Mouse (Mus musculus): ENCODE data around the gene Sv2a. TPM values are rescaled to one million over a fixed set of nuclear protein-coding genes. Genes with fewer than 3 reads are reported as not detected.
A peak's percentile ranks its signal among the peaks of the same experiment; 100 is the strongest.
"Not testable (repeated sequence)": the region's sequence is repeated elsewhere in the genome, so short reads cannot be mapped to it uniquely, and the experiment has no call there.

The Sv2a gene
- total and polyA plus RNA-seq, 3 experiments, result 3.4 to 5.4 (median 4.5) TPM

DNA sequence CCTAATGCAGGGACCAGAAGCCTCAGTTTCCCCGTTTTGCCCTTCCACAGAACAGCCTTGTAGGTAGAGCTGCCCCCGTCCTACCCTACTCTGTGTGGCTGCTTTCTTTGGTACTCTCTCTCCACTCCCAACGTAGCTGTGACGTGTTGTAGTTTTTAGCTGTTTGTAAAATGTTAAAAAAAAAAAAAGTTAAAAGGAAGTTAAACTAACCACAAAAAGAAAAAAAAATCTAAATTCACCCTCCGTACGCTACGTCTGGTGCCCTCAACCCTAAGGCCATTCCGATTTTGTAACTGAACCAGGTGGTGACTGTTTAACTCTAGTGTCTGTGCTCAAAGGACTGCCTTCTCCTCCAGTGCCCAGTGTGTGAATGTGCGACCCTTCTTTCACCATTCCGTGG, 14.0 kb downstream of the Sv2a start:
- intact Hi-C loops (cut with DNase I), result no loop called here
- Histone ChIP-seq H3K79me2 (replicated peaks; ENCODE audit: control insufficient read depth, insufficient read depth, low read length) (no peaks in the 10 kb centered on the region), H3K4me3 (no peak overlapping the region), H3K36me3 (ENCODE audit: control insufficient read depth, insufficient read depth, low read length) (no peaks in the 10 kb centered on the region), H3K4me1 (ENCODE audit: control insufficient read depth, insufficient read depth, low read length) (no peaks in the 10 kb centered on the region), H3K9ac (ENCODE audit: low read depth, low read length) (no peak overlapping the region), H3K27ac (no peak overlapping the region), H3K27me3 (ENCODE audit: control insufficient read depth, insufficient read depth, low read length) (no peaks in the 10 kb centered on the region)
- TF ChIP-seq CTCF (IDR thresholded peaks at IDR 0.05), result no peak
- no peak for TF ChIP-seq POLR2A (IDR thresholded peaks at IDR 0.05; ENCODE audit: insufficient read depth, low read depth, low read length)
- no peak for TF ChIP-seq EP300 (IDR thresholded peaks at IDR 0.05; ENCODE audit: insufficient read depth, low read depth, low read length)
- no peak for DNase-seq
- WGBS, result 87% methylated on average over 10 of the region's 10 CpGs

DNA sequence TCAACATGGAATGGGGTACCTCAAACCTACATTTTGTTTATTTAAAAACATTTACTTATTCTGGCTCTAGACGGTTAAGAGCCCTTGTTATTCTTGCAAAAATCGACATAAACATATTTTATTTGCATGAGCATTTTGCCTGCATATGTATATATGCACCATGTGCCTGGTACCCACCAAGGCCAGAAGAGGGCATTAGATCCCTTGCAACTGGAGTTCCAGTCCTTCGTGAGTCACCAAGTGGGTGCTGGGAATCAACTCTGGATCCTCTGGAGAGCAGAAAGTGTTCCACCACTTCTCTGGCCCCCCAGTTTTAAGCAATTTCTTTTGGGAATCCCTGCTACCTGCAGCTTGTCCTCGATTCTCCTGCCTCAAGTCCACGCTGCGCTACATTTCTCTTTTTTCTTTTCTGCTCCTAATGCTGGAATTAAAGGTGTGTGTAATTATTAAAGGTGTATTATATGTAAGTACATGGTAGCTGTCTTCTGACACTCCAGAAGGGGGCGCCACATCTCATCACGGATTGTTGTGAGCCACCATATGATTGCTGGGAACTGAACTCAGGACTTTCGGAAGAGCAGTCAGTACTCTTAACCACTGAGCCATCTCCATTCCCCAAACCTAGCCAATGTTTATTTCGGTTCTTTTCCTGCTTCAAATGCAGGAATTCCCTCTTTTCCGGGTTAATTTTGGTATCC, 14.8 kb downstream of the Sv2a start:
- TF ChIP-seq POLR2A (IDR thresholded peaks at IDR 0.05; ENCODE audit: insufficient read depth, low read depth, low read length) (0 out of 2 replicates have a peak, but pooled peaks have one; percentile 29), CTCF (IDR thresholded peaks at IDR 0.05) (peak; percentile 41), EP300 (IDR thresholded peaks at IDR 0.05; ENCODE audit: insufficient read depth, low read depth, low read length) (no peak)
- Histone ChIP-seq H3K4me1 (ENCODE audit: control insufficient read depth, insufficient read depth, low read length) (no peaks in the 10 kb centered on the region), H3K9ac (ENCODE audit: low read depth, low read length) (no peak overlapping the region), H3K27ac (no peak overlapping the region), H3K79me2 (replicated peaks; ENCODE audit: control insufficient read depth, insufficient read depth, low read length) (no peaks in the 10 kb centered on the region), H3K27me3 (ENCODE audit: control insufficient read depth, insufficient read depth, low read length) (no peaks in the 10 kb centered on the region), H3K4me3 (no peak overlapping the region), H3K36me3 (ENCODE audit: control insufficient read depth, insufficient read depth, low read length) (no peaks in the 10 kb centered on the region)
- 92% methylated on average over 11 of the region's 11 CpGs for WGBS
- DNase-seq, result no peak
- intact Hi-C loops (cut with DNase I), result no loop called here

DNA sequence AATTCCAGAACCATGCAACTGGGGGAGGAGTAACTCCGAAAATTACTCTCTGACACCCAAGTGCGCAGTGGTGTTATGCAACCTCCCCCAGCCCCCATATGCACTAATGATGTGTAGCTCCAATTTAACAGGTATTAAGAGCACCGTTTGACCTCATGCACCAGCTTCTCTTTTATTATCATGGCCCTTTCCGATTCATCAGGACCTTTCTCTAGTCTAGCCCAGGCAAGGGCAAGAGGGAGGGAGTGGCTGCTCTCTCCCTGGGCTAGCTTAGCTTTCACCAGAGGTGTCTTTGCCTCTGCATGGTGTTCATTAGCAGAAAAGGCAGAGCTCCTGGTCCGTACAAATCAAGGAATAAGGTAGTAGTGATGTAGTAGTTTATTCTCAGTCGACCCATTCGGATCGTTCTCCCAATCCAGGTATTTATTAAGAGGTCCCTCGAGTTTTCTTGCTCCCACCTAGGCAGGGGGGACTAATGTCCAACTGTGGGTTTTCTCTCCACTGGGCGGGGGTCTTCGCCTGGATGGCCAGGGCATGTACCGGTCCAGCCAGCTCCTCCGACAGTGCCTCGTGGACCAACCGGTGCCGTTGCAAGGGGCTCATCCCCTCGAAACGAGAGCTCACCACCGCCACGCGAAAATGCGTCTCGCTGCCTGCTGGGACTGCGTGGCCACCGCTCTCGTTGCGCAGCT, 15.6 kb downstream of the Sv2a start:
- intact Hi-C loops (cut with DNase I), result no loop called here
- H3K36me3 ChIP-seq (ENCODE audit: control insufficient read depth, insufficient read depth, low read length), result no peaks in the 10 kb centered on the region
- 19% methylated on average over 27 of the region's 27 CpGs for WGBS

DNA sequence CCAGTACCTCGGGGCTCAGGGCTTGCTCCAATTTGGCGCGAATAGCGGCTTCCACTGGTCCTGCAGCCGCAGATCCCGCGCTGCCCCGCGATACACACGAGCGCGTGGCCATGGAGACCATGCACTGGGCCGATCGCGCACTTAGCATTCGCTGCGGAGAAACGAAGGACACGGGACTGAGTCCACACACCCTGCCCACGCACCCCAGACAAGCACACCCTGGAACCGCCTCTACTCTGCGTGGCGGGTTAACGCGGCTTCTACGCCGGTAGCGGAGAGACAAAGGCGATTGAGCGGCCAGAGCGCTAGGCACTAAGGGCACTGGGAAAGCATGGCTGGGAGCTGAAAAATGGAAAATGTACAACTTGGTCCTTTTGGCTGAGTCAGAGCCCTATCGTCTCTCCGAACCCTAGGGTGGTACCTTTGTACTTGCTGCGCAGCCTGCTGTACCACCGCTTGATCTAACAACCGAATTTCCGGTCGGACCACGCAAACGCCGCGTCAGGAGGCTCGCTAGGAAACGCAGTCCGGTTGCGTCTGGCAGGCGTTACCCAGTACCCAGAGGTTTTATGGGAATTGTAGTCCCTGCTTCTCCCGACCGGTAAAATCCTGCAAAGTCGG, 16.3 kb downstream of the Sv2a start:
- Histone ChIP-seq H3K36me3 (ENCODE audit: control insufficient read depth, insufficient read depth, low read length) (no peaks in the 10 kb centered on the region), H3K27me3 (ENCODE audit: control insufficient read depth, insufficient read depth, low read length) (no peaks in the 10 kb centered on the region), H3K79me2 (replicated peaks; ENCODE audit: control insufficient read depth, insufficient read depth, low read length) (no peaks in the 10 kb centered on the region), H3K9ac (ENCODE audit: low read depth, low read length) (peak overlapping the region; percentile 80), H3K4me1 (ENCODE audit: control insufficient read depth, insufficient read depth, low read length) (no peaks in the 10 kb centered on the region), H3K4me3 (peak overlapping the region; percentile 70), H3K27ac (peak overlapping the region; percentile 91)
- intact Hi-C loops (cut with DNase I), result no loop called here
- under 1% methylated on average over 50 of the region's 50 CpGs for WGBS
- peak; percentile 98 for TF ChIP-seq POLR2A (IDR thresholded peaks at IDR 0.05; ENCODE audit: insufficient read depth, low read depth, low read length)
- TF ChIP-seq CTCF (IDR thresholded peaks at IDR 0.05), result peak; percentile 36
- no peak; the same call in 1 of the 2 replicates for TF ChIP-seq EP300 (IDR thresholded peaks at IDR 0.05; ENCODE audit: insufficient read depth, low read depth, low read length)
- peak; percentile 86 to 92 for DNase-seq

More for the DNA sequence above, 15.6 kb downstream of the Sv2a start:
- Histone ChIP-seq H3K27me3 (ENCODE audit: control insufficient read depth, insufficient read depth, low read length) (no peaks in the 10 kb centered on the region), H3K9ac (ENCODE audit: low read depth, low read length) (peak overlapping the region; percentile 80), H3K4me1 (ENCODE audit: control insufficient read depth, insufficient read depth, low read length) (no peaks in the 10 kb centered on the region), H3K79me2 (replicated peaks; ENCODE audit: control insufficient read depth, insufficient read depth, low read length) (no peaks in the 10 kb centered on the region), H3K4me3 (peak overlapping the region; percentile 70), H3K27ac (peak overlapping the region; percentile 91)
- no peak for DNase-seq
- TF ChIP-seq EP300 (IDR thresholded peaks at IDR 0.05; ENCODE audit: insufficient read depth, low read depth, low read length) (no peak), POLR2A (IDR thresholded peaks at IDR 0.05; ENCODE audit: insufficient read depth, low read depth, low read length) (no peak), CTCF (IDR thresholded peaks at IDR 0.05) (no peak)

DNA sequence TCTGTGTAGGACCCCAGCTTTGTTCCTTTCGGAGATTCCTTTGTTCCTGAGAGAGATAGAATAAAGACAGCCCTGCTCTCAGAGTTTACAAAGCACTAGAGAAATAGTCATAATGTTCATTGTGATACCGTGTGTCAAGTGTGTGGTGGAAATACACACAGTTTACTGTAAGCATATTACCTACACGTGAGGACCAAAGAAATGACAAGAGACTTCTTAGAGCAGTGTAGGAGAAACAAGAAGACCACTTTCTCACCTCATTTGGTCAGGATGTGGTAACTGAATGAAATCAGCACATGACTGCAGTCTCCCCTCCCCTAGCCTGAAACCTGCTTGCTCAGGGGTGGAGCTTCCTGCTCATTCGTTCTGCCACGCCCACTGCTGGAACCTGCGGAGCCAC, 17.2 kb downstream of the Sv2a start:
- Histone ChIP-seq H3K9ac (ENCODE audit: low read depth, low read length) (no peak overlapping the region), H3K36me3 (ENCODE audit: control insufficient read depth, insufficient read depth, low read length) (no peaks in the 10 kb centered on the region), H3K27ac (no peak overlapping the region), H3K27me3 (ENCODE audit: control insufficient read depth, insufficient read depth, low read length) (no peaks in the 10 kb centered on the region), H3K4me3 (peak overlapping the region; percentile 70; the same call in 1 of the 2 replicates), H3K4me1 (ENCODE audit: control insufficient read depth, insufficient read depth, low read length) (no peaks in the 10 kb centered on the region), H3K79me2 (replicated peaks; ENCODE audit: control insufficient read depth, insufficient read depth, low read length) (no peaks in the 10 kb centered on the region)
- DNase-seq, result no peak
- WGBS, result 9% methylated on average over 6 of the region's 6 CpGs
- no peak for TF ChIP-seq EP300 (IDR thresholded peaks at IDR 0.05; ENCODE audit: insufficient read depth, low read depth, low read length)
- no peak for TF ChIP-seq POLR2A (IDR thresholded peaks at IDR 0.05; ENCODE audit: insufficient read depth, low read depth, low read length)
- no peak for TF ChIP-seq CTCF (IDR thresholded peaks at IDR 0.05)
- intact Hi-C loops (cut with DNase I), result no loop called here

DNA sequence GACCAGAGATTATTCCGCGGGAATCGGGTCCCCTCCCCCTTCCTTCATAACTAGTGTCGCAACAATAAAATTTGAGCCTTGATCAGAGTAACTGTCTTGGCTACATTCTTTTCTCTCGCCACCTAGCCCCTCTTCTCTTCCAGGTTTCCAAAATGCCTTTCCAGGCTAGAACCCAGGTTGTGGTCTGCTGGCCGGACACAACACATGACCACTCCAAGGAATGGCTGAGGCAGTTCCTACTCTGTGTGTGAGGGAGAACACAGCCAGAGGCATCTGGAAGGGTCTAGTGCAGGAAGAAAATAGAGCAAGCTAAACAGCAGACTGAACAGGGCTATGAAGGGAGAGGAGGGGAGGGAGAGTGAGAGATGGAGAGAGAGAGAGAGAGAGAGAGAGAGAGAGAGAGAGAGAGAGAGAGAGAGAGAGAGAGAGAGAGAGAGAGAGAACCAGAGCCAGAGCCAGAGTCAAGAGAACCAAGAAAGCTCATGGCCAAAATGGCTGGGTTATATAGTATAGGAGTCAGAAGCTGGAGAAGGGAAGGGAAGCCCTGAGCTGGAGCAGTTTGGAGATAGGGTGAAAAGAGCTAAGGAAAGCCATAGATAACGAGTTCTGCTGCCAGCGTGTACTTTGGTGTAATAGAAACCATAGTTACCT, 17.8 kb downstream of the Sv2a start:
- H3K9ac ChIP-seq (ENCODE audit: low read depth, low read length); intact Hi-C loops (cut with DNase I); H3K4me1 ChIP-seq (ENCODE audit: control insufficient read depth, insufficient read depth, low read length); DNase-seq; H3K4me3 ChIP-seq; H3K27me3 ChIP-seq (ENCODE audit: control insufficient read depth, insufficient read depth, low read length); H3K27ac ChIP-seq; H3K79me2 ChIP-seq (replicated peaks; ENCODE audit: control insufficient read depth, insufficient read depth, low read length); H3K36me3 ChIP-seq (ENCODE audit: control insufficient read depth, insufficient read depth, low read length): not testable (repeated sequence)
- 26% methylated on average over 8 of the region's 8 CpGs for WGBS

All from heart, adult 2 months (tissue).